Mouse (Mus musculus) 416B (cell line): ENCODE results near the gene Il6ra.
"Not testable (repeated sequence)": the region's sequence is repeated elsewhere in the genome, so short reads cannot be mapped to it uniquely, and the experiment has no call there.

ENCODE experiments used
- DNase-seq: peaks from one replicate; pipeline ENCODE4 v3.0.0; 2011; ENCODE audit warnings: low read depth

Gene Il6ra

GRCm38 (mm10) chr3:89875021-89875420 lies 38.0 kb downstream of the Il6ra start:
- DNase-seq = no peak

DNA sequence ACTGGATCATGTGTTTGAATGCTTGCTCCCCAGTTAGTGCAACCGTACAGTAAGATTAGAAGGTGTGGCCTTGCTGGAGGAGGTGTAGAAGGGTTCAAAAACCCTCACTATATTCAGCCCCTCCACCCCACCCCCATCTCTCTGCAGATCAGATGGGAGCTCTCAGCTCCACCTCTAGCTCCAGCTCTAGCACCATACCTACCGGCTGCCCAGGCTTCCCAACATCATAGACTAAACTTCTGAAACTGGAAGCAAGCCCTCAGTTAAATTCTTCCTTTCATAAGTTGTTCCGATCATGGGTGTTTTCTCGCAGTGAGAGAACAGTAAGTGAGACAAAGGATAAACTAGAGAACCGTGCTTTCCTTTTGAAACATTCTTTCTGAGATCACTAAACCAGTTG lies 38.9 kb downstream of the Il6ra start:
- no peak for DNase-seq

GRCm38 (mm10) chr3:89872684-89873083 lies 40.3 kb downstream of the Il6ra start:
- no peak for DNase-seq

- peak; percentile 94 for DNase-seq
Measured at GRCm38 (mm10) chr3:89872209-89872608, 40.8 kb downstream of the Il6ra start.

DNA sequence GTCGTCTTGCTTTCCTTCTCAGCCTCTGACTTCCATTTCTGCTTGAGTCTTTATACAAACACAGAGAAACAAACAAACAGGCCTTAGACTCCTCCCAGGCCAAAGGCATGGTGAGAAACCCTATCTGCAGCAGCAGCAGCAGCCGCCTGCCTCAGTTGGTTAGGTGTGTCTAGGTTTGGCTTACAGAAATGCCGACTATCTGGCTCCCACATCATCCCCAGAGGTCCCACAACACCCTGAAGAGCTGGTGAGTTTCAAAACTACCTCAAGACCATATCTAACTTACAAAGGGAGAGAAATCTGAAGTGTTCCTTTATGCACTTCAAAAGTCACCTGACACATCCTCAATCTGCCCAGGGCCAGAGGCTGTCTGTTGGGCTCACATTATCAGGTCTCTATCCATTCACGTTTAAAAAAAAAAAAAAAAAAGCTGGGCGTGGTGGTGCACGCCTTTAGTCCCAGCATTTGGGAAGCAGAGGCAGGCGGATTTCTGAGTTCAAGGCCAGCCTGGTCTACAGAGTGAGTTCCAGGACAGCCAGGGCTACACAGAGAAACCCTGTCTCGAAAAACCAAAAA lies 41.6 kb downstream of the Il6ra start:
- DNase-seq = no peak

GRCm38 (mm10) chr3:89870472-89871271 lies 42.3 kb downstream of the Il6ra start:
- DNase-seq = no peak

DNA sequence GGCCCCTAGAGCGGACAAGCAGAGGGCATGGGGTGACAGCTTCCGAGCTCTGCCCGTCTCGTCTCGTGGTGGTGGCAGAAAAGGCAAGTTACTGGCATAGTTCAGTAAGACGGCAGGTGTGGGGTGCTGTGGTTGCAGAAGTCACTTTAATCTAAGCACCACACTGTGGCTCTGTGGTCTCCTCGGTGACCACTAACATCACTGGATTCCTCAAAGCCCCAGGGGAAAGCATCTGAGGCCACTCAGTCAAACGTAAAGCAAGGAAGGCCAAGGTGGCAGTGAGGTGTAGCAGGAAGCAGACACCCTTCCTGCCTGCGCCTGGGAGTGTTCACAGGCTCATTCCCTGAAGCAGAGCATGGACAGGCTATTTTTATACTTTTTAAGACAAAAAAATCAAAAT lies 43.4 kb downstream of the Il6ra start:
- DNase-seq = peak; percentile 96

DNA sequence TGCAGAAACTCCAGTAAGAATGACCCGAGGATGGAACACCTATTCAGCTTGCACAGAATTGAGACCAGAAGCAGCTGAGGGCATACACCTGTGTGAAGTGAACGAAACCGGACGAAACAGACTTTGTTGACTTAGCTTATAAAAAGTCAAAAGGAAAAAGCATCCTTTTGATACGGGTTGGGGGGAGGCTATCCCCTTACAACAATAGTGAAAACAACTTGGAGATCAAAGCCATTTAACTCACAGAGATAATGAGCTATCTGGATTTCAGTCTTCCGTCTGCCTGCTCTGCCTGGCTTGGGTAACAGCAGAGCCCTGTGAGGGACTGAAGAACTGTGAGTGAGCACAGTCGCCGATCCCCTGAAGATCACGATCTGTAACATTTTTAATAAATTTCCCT lies 44.0 kb downstream of the Il6ra start:
- DNase-seq = no peak

DNA sequence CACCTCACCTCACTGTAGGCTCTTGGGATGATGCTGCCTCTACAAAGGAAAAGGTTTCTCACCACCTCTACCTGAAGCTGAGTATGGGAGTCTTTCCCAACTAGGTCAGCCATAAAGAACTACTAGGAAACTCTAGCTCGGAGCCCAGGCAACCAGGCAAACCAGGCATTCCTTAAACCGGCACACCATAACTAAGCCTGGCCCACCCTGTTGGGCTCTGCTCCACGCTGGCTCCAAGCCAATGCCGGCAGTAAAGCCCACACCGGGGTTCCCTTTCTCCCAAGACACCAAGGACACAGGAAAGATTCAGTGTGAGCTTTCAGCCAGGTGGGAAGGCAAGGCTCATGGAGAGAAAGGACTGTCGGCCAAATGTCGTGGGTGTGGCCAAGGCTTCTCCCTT lies 44.6 kb downstream of the Il6ra start:
- DNase-seq = no peak

DNA sequence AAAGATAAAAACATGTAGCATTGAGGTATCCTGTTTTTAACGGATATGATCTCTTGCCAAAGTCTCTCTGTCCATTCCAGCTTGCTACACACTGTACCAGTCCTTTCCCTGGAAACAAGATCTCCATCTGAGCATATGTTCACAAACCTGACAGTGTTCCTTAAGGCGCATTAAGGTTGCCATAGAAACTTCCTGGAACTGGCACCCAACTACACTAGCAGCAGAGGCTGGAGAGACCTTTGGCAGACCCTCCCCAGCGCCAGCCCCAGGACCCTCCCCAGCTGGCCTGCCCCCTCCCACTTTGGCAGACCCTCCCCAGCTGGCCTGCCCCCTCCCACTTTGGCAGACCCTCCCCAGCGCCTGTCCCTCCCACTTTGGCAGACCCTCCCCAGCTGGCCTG lies 45.3 kb downstream of the Il6ra start:
- DNase-seq = no peak

- no peak for DNase-seq
Measured at GRCm38 (mm10) chr3:89865764-89866163, 47.2 kb downstream of the Il6ra start.

GRCm38 (mm10) chr3:89865020-89865419 lies 48.0 kb downstream of the Il6ra start:
- DNase-seq = no peak

DNA sequence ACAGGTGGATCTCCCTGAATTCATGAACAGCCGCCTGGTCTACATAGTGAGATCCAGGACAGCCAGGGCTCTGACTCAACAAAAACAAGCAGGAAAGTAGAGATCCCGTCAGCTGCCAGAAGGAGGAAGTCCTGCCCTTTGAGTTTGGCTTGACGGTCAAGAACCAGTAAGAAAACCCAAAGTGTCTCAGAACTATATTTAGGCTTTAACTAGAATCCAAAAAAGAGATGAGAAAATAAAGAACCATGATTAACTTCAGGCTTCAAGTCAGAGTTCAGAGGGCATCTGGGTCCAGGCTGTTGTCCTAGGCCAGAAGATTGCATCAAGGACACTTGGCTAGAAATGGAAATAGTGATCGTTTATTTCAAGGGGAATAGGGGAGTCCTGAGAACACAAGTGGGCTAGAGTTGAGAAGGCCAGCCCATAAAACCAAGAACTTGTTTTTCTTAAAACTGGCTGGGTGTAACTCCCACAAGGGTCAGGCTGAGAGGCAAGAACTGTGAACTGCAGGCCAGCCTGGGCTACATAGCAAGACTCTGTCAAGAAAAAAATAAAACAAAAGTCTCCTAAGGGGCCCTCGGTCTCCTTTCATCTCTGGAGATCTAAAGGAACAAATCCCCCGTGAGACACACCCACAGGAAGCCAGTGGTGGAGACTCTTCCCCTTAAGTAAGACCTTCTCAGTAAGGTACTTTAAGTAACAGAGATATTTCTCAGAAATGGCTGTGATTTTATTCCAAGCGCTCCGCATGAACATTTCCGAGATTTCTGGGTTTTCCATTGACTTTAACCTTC lies 49.1 kb downstream of the Il6ra start:
- peak; percentile 87 for DNase-seq

GRCm38 (mm10) chr3:89863276-89863675 lies 49.7 kb downstream of the Il6ra start:
- not testable (repeated sequence) for DNase-seq

GRCm38 (mm10) chr3:89862182-89862761 lies 50.7 kb downstream of the Il6ra start:
- no peak for DNase-seq

DNA sequence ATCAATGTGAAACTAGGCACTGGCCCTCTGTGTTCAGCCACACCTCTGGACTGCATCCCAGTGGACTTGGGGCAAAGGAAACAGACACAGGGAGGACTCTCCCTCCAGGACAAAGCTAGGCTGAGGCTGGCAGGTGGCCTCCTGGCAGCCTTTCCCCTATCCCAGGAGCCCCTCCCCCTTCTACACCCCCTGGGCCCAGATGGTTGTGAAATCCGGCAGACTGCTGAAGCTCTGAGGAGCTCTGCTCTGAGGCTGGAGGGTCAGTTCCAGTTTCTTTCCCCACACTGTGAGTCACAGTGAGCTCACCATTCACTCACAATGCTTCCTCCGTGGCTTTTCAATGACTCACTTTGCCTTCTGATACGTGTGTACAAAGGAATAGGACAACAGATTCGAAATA lies 51.9 kb downstream of the Il6ra start:
- DNase-seq = peak; percentile 96

GRCm38 (mm10) chr3:89860343-89860742 lies 52.7 kb downstream of the Il6ra start:
- no peak for DNase-seq

- no peak for DNase-seq
Measured at GRCm38 (mm10) chr3:89859936-89860335, 53.1 kb downstream of the Il6ra start.

GRCm38 (mm10) chr3:89858888-89859287 lies 54.1 kb downstream of the Il6ra start:
- no peak for DNase-seq

DNA sequence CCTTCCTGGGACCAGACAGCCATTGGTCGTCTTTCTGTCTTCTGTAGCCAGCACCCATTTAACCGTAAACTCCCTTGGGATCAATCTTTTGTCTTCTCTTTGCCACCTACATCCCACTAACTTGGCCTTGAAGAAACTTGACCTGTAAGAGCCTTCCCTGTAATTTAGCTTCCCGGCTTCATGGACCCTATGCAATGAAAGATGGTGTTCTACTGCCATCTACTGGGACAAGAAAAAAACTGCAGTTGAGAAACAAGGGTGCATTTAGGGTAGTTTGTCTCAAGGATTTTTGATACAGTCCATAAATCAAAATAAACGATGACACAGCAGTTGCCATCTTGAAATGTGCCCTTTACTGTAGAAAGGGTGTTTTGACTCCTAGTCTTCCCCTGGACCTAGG lies 54.9 kb downstream of the Il6ra start:
- peak; percentile 86 for DNase-seq

DNA sequence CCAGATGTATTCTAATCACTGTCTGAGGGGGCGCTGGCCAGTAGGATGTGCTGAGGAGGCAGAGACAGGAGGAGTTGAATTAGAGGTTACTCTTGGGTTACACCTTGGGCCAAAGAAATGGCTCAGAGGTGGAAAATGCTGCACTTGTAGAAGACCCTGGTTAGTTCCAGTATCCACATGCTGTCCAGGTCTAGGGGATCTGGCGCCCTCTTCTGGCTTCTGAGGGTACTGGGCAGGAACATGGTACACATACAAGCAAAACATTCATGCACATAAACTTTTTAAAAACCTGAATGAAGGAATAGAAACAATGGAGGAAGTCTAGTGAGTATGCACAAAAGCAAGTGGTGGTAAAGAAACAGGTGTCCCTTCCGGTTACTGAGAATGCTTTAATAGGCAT lies 55.6 kb downstream of the Il6ra start:
- DNase-seq = peak; percentile 59

GRCm38 (mm10) chr3:89853752-89854151 lies 59.2 kb downstream of the Il6ra start:
- DNase-seq = no peak

DNA sequence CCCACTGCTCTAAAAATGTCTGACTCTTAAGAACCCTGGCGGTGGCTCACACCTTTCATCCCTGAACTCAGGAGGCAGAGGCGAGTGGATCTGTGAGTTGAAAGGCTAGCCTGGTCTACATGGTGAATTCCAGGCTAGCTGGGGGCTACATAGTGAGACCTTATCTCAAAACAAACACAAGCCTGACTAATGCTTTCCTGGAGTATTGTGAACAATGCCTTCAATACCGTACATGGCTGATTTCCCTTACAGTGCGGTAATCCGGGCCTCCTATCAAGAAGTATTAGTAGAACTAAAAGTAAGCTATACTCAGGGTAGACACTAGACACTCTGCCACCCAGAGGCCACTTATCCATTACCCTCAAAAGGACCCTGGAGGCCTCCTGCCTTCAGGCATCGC lies 64.9 kb downstream of the Il6ra start:
- peak; percentile 31 for DNase-seq
